Mouse (Mus musculus): ENCODE measurements at regions not wholly inside any gene's neighbourhood (a gene's known extent, or its start where the extent isn't known, plus 50 kb on each side); places are given as distances from the start of the nearest gene placed in this dataset.

DNA sequence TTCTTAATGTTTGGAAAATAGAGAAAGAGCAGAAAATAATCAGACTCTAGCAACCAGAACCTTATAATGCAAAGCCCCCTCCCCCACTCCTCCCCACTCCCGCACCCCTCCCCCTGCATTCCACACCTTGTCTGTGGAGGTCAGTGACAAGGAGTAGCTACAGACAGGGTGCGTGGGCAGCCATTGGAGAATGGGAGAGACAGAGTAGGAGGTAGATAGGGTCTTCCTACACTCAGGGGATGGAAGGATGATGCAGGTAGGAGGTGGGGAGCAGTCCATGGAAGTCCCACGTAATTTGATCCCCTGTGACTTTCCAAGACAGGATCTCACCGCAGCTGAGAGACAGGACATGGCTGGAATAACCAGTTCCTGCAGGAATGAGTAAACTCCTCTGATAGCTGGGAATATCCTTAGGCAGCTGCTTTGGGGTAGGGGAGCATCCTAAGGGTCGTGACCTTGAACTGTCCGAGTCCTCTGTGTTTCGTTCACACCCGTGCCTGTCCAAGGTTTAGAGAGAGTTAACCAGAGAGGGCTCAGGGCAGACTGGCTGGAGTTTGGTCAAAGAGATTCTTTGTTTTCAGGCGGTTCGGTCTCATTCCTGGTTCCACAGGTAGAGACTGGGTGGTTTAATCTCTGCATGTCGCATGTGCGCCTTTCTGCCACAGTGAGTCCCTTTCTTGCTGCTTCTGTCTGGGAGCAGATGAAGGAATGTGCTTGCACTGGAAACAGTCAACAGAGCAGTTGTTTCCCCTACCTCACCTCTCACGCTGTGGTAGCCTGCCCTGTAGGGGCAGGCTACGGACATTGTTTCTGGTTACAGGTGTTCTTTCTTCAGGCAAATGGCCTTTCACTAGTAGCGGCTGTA is 54.1 kb upstream of the 1700024P04Rik start:
- no peaks in the 10 kb centered on the region for H3K36me3 ChIP-seq
- no peak overlapping the region for H3K4me3 ChIP-seq (replicated peaks)
- H3K4me1 ChIP-seq (replicated peaks) = 0 out of 2 replicates have a peak, but pooled peaks cover 3% of the 10 kb centered on the region
- peaks cover 8% of the 10 kb centered on the region; the same call in 1 of the 2 replicates for H3K27me3 ChIP-seq
- H3K9ac ChIP-seq = no peak overlapping the region
- DNase-seq (no peak), ATAC-seq (ENCODE audit: low read depth) (no peak)
- no peak overlapping the region for H3K4me2 ChIP-seq
- H3K27ac ChIP-seq = no peak overlapping the region
- H3K9me3 ChIP-seq (replicated peaks) = no peaks in the 10 kb centered on the region
- 53% methylated on average over 15 of the region's 15 CpGs for WGBS (ENCODE audit: insufficient replicate concordance)

DNA sequence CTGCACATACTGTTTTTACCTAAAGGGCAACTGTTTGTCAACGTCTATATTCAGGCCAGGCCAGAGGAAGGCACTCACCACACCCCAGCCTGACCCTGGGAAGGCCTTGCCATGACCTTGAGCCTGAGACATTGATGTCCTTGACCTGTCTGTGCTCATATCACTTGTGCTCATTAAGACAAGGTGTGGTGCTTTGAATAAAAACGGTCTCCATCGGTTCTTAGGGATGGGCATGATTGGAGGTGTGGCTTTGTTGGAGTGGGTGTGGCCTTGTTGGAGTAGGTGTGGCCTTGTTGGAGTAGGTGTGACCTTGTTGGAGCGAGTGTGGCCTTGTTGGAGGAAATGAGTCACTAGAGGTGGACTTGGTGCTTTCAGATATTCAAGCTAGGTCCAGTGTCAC is 52.8 kb upstream of the 1700024P04Rik start:
- Histone ChIP-seq H3K36me3 (no peaks in the 10 kb centered on the region), H3K4me2 (no peak overlapping the region), H3K27me3 (peaks cover 12% of the 10 kb centered on the region; the same call in 1 of the 2 replicates), H3K9me3 (replicated peaks) (no peaks in the 10 kb centered on the region), H3K27ac (no peak overlapping the region), H3K4me1 (replicated peaks) (0 out of 2 replicates have a peak, but pooled peaks cover 3% of the 10 kb centered on the region), H3K4me3 (replicated peaks) (no peak overlapping the region), H3K9ac (no peak overlapping the region)
- DNase-seq (no peak), ATAC-seq (ENCODE audit: low read depth) (0 out of 2 replicates have a peak, but pooled peaks have one; percentile 27)
- 64% methylated on average over 4 of the region's 4 CpGs for WGBS (ENCODE audit: insufficient replicate concordance)

All from liver, embryonic 13.5 days (tissue).